Mouse (Mus musculus) intestine, embryonic 14.5 days (tissue): Measurements from ENCODE around the gene Rin1. TPM values are rescaled to one million over a fixed set of nuclear protein-coding genes. Genes with fewer than 3 reads are reported as not detected.

Experiments
- ATAC-seq: fragments of 200-750 bp; cut with Nextera tagmentation; replicated peaks from 2 replicates; pipeline ENCODE4 v1.8.0; 2017; ENCODE audit warnings: low read depth, moderate number of reproducible peaks, moderate TSS enrichment, moderate library complexity; ENCODE audit not compliant: low FRiP score, low TSS enrichment
- DNase-seq: peaks from one replicate; pipeline ENCODE4 v3.0.0-alpha.2; 2018; ENCODE audit warnings: low spot score
- H3K27ac ChIP-seq: fragments of 300-500 bp; sonication (generic); 2 replicates; pipeline ENCODE4 v1.5.1; 2014; ENCODE audit warnings: low read depth, mild to moderate bottlenecking, control low read depth
- H3K27me3 ChIP-seq: fragments of 300-500 bp; sonication (generic); replicated peaks from 2 replicates; pipeline ENCODE4 v1.6.1; 2014; ENCODE audit warnings: low read length, control low read depth; ENCODE audit not compliant: control insufficient read depth, insufficient read depth
- H3K36me3 ChIP-seq: fragments of 300-500 bp; sonication (generic); 2 replicates; pipeline ENCODE4 v1.6.1; 2014; ENCODE audit warnings: low read length, control low read depth; ENCODE audit not compliant: control insufficient read depth, insufficient read depth
- H3K4me1 ChIP-seq: fragments of 300-500 bp; sonication (generic); replicated peaks from 2 replicates; pipeline ENCODE4 v1.6.1; 2014; ENCODE audit warnings: low read length, control low read depth, mixed read lengths; ENCODE audit not compliant: control insufficient read depth, insufficient read depth
- H3K4me2 ChIP-seq: fragments of 300-500 bp; sonication (generic); 2 replicates; pipeline ENCODE4 v1.6.1; 2014; ENCODE audit warnings: low read length
- H3K4me3 ChIP-seq: fragments of 300-500 bp; sonication (generic); 2 replicates; pipeline ENCODE4 v1.5.1; 2014; ENCODE audit warnings: low read depth, low read length, control low read depth, mixed read lengths
- H3K9ac ChIP-seq: fragments of 300-500 bp; sonication (generic); 2 replicates; pipeline ENCODE4 v1.6.1; 2014; ENCODE audit warnings: mild to moderate bottlenecking, low read length
- H3K9me3 ChIP-seq: fragments of 300-500 bp; sonication (generic); 2 replicates; pipeline ENCODE4 v1.6.1; 2016; ENCODE audit warnings: low read length, control low read depth; ENCODE audit not compliant: control insufficient read depth
- WGBS: fragments of 180-500 bp; shearing (Covaris S2); extraction: QIAGEN DNeasy Blood & Tissue Kit; methylation state at CpG from one replicate; pipeline ENCODE4 v1.1.7; 2014; 5-methylcytosine and 5-hydroxymethylcytosine counted together
- polyA plus RNA-seq: library from polyadenylated mRNA; unstranded; fragments of >200 nt; fragmentation: Nextera tagmentation; extraction: Ambion mirVana; gene quantifications from 2 replicates; pipeline ENCODE4 v1.2.1, GENCODE M21; 2014

Rin1 gene
- polyA plus RNA-seq, 1 experiment from 2014 or later = 2.6 TPM

DNA sequence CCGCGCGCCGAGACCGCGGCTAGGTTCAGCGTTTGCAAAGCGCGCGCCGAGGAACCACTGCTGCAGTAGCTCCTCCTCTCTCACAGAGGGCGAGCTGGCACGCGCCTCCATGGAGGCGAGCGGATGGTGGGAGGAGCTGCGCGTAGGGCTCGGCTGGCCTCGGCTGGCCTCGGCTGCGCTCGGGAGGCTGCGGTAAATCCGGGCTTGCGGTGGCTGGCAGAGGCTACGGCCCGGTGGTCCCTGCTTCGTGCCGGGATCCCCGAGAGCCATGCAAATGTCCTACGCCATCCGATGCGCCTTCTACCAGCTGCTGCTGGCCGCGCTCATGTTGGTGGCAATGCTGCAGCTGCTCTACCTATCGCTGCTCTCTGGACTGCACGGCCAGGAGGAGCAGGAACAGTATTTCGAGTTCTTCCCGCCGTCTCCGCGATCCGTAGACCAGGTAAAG, 11.5 kb upstream of the Rin1 start, which contains the start of the genes B4gat1 and AC124502.3:
B4gat1 (plus strand) TSS at position 118 of the 448 bp plus-strand sequence.
AC124502.3 (plus strand) TSS at position 183 of the 448 bp plus-strand sequence.
- Histone ChIP-seq H3K4me2 (peak within 1 kb of the TSS; percentile 95), H3K9me3 (no peaks in the 10 kb centered on the region), H3K4me3 (peak within 1 kb of the TSS; percentile 95), H3K36me3 (0 out of 2 replicates have a peak, but pooled peaks cover 2% of the 10 kb centered on the region), H3K4me1 (peaks cover 16% of the 10 kb centered on the region), H3K27me3 (no peaks in the 10 kb centered on the region), H3K9ac (peak within 1 kb of the TSS; percentile 69), H3K27ac (peak within 1 kb of the TSS; percentile 90)
- ATAC-seq (peak; percentile 86), DNase-seq (peak; percentile 91)
- WGBS = 0% methylated on average over 43 of the region's 44 CpGs

DNA sequence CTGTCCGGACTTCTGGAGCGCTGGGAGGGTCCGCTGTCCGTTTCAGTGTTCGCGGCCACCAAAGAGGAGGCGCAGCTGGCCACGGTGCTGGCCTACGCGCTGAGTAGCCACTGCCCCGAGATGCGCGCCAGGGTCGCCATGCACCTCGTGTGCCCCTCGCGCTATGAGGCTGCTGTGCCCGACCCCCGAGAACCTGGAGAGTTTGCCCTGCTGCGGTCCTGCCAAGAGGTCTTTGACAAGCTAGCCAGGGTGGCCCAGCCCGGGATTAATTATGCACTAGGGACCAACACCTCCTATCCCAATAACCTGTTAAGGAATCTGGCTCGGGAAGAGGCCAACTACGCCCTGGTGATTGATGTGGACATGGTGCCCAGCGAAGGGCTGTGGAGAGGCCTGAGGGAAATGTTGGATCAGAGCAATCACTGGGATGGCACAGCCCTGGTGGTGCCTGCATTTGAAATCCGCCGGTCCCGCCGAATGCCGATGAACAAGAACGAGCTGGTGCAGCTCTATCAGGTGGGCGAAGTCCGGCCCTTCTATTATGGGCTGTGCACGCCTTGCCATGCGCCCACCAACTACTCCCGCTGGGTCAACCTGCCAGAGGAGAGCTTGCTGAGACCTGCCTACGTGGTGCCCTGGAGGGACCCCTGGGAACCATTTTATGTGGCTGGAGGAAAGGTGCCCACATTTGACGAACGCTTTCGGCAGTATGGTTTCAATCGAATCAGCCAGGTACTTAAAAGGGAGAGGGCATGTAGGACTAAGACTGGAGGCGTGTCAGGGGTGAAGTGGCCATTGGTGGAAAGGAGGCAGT, 10.8 kb upstream of the Rin1 start:
- H3K9me3 ChIP-seq = no peaks in the 10 kb centered on the region
- WGBS = 13% methylated on average over 41 of the region's 41 CpGs
- H3K4me1 ChIP-seq = peaks cover 16% of the 10 kb centered on the region
- DNase-seq (no peak), ATAC-seq (no peak)
- H3K4me3 ChIP-seq = peak overlapping the region; percentile 95
- H3K36me3 ChIP-seq = peaks cover 6% of the 10 kb centered on the region; the same call in 1 of the 2 replicates
- peak overlapping the region; percentile 34; the same call in 1 of the 2 replicates for H3K27ac ChIP-seq
- peak overlapping the region; percentile 95 for H3K4me2 ChIP-seq
- H3K9ac ChIP-seq = peak overlapping the region; percentile 69
- H3K27me3 ChIP-seq = no peaks in the 10 kb centered on the region

DNA sequence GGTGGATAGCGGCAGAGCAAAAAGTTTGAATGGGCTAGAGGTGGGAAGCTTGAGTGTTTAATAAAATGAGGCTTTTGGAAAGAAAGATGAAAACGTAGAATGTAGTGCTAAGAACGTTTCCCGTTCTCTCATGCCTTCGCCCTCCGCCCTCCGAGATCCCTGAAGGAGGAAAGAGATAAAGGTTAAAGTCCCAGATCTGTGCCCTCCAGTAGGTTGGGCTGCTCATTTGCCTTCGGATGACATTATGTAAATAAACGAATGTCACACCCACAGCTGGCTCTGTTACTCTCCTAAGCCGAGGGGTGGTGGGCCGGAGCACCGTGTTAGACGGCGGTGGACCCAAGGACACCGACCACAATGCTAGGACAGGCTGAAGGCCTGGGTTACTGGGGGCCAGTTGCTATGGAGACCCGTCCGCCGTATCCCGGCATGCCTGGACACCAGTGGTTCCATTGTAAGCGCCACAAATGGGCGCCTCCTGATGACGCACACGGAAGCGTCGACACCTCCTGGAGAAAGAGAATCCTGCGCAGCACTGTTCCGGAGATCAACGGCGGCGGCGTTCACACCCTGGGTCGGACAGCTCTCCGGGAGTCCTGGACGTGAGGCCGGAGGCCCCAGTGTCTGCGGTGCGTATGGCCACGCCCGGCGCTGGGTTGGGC, 9.3 kb upstream of the Rin1 start, which contains the start of gene Brms1:
Brms1 (plus strand) TSS at position 493 of the 662 bp plus-strand sequence.
- H3K9ac ChIP-seq = peak within 1 kb of the TSS; percentile 72
- no peaks in the 10 kb centered on the region for H3K9me3 ChIP-seq
- DNase-seq (peak; percentile 97), ATAC-seq (peak; percentile 74)
- H3K27me3 ChIP-seq = no peaks in the 10 kb centered on the region
- peak within 1 kb of the TSS; percentile 95 for H3K4me2 ChIP-seq
- H3K27ac ChIP-seq = peak within 1 kb of the TSS; percentile 5
- H3K36me3 ChIP-seq = peaks cover 6% of the 10 kb centered on the region
- H3K4me1 ChIP-seq = peaks cover 16% of the 10 kb centered on the region
- peak within 1 kb of the TSS; percentile 95 for H3K4me3 ChIP-seq
- WGBS = 5% methylated on average over 40 of the region's 40 CpGs

DNA sequence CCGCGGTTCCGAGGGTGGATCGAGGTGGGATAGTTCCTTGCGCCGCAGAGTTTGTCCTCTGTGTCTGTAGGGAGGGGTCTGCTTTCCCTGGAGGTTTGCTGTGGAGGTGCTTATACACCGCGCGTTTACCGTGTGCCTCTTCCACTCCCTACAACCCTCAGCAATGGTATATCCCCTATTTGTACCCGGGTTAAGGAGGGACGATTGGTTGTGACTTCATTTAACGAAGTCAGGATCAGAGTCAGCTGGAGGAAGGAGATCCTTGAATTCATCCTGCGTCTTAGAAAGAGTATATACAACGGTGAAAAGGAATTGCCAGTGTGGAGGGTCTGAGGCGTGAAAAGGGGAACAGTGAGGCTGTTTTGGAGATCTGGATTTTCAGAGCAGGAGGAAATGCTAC, 8.7 kb upstream of the Rin1 start:
- Histone ChIP-seq H3K36me3 (peaks cover 11% of the 10 kb centered on the region), H3K4me1 (peaks cover 16% of the 10 kb centered on the region), H3K9me3 (no peaks in the 10 kb centered on the region), H3K27ac (peak overlapping the region; percentile 5; the same call in 1 of the 2 replicates), H3K27me3 (no peaks in the 10 kb centered on the region), H3K4me3 (peak overlapping the region; percentile 95), H3K9ac (peak overlapping the region; percentile 72), H3K4me2 (peak overlapping the region; percentile 95)
- WGBS = 2% methylated on average over 16 of the region's 16 CpGs
- DNase-seq (no peak), ATAC-seq (no peak)

DNA sequence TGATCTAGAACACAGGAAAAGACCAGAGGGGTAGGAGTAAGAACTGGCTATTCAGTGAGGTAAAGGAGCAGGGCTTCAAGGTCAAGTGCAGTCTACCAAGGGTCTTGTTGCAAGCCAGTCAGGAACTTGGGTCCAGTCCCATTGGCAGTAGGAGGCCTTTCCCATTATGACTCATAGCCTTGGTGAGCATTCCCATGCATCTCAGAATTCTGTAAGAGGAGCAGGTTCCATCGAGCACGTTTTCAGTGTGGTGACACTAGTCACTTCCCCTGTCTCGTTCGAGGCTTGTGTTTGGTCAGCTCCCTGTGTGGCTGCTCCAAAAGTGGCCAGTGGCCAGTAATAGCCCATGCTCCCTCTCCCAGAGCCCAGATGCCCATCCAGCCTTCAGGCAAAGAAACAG, 4.8 kb upstream of the Rin1 start:
- Histone ChIP-seq H3K36me3 (peaks cover 43% of the 10 kb centered on the region), H3K9me3 (no peaks in the 10 kb centered on the region), H3K4me1 (peaks cover 11% of the 10 kb centered on the region), H3K9ac (no peak overlapping the region), H3K27me3 (0 out of 2 replicates have a peak, but pooled peaks cover 1% of the 10 kb centered on the region), H3K4me2 (no peak overlapping the region), H3K27ac (no peak overlapping the region), H3K4me3 (no peak overlapping the region)
- DNase-seq (no peak), ATAC-seq (no peak)
- 85% methylated on average over 4 of the region's 4 CpGs for WGBS

- no peak overlapping the region for H3K27ac ChIP-seq
- no peaks in the 10 kb centered on the region for H3K9me3 ChIP-seq
- no peak overlapping the region for H3K9ac ChIP-seq
- DNase-seq (no peak), ATAC-seq (no peak)
- H3K4me1 ChIP-seq = peaks cover 9% of the 10 kb centered on the region
- 84% methylated on average over 14 of the region's 14 CpGs for WGBS
- H3K4me3 ChIP-seq = no peak overlapping the region
- H3K36me3 ChIP-seq = peaks cover 43% of the 10 kb centered on the region
- no peak overlapping the region for H3K4me2 ChIP-seq
- H3K27me3 ChIP-seq = peaks cover 23% of the 10 kb centered on the region
Measured at GRCm38 (mm10) chr19:5048138-5049056, 1.9 kb upstream of the Rin1 start.

GRCm38 (mm10) chr19:5049325-5049724, 956 bp upstream of the Rin1 start:
- Histone ChIP-seq H3K4me3 (no peak overlapping the region), H3K36me3 (peaks cover 37% of the 10 kb centered on the region), H3K9me3 (no peaks in the 10 kb centered on the region), H3K27ac (no peak overlapping the region), H3K9ac (no peak overlapping the region), H3K4me1 (peaks cover 9% of the 10 kb centered on the region), H3K27me3 (peaks cover 23% of the 10 kb centered on the region), H3K4me2 (no peak overlapping the region)
- ATAC-seq (no peak), DNase-seq (no peak)
- 90% methylated on average over 6 of the region's 6 CpGs for WGBS

DNA sequence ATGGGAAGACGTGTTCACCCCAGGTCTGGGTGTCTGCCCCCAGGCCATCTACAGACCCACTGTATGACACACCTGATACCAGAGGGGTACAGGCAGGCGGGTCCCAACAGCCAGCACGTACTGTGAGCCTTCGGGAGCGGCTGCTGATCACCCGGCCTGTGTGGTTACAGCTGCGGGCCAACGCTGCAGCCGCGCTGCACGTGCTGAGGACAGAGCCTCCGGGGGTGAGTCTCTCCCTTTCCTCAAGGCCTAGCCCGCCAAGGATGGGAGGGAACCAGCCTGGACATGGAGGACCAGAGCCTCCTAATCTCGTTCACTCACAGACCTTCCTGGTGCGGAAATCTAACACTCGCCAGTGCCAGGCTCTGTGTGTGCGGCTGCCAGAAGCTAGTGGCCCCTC, 750 bp downstream of the Rin1 start:
- WGBS = 6% methylated on average over 17 of the region's 17 CpGs
- H3K4me3 ChIP-seq = peak overlapping the region; percentile 28
- H3K4me1 ChIP-seq = peaks cover 9% of the 10 kb centered on the region
- peaks cover 37% of the 10 kb centered on the region for H3K36me3 ChIP-seq
- ATAC-seq (peak; percentile 59), DNase-seq (no peak)
- H3K9me3 ChIP-seq = no peaks in the 10 kb centered on the region
- peak overlapping the region; percentile 32; the same call in 1 of the 2 replicates for H3K9ac ChIP-seq
- peak overlapping the region; percentile 52 for H3K4me2 ChIP-seq
- no peak overlapping the region for H3K27ac ChIP-seq
- H3K27me3 ChIP-seq = peaks cover 23% of the 10 kb centered on the region
